Mouse (Mus musculus) G1E (cell line): ENCODE measurements around the gene Olfr1183. TPM values are rescaled to one million over a fixed set of nuclear protein-coding genes. Genes with fewer than 3 reads are reported as not detected.

Experiments
- ATAC-seq: 2 replicates; pipeline ENCODE4 v1.8.0; 2016; ENCODE audit warnings: mild to moderate bottlenecking; ENCODE audit not compliant: insufficient number of reproducible peaks, poor library complexity, low FRiP score, severe bottlenecking; ENCODE audit errors: extremely low read depth
- DNase-seq: peaks from one replicate; pipeline ENCODE4 v3.0.0; 2012; ENCODE audit warnings: low spot score
- H3K27me3 ChIP-seq: 2 replicates; pipeline ENCODE4 v1.6.1; 2012; ENCODE audit warnings: mild to moderate bottlenecking, low read length, inconsistent platforms; ENCODE audit not compliant: insufficient read depth
- H3K36me3 ChIP-seq: replicated peaks from 2 replicates; pipeline ENCODE3; 2012; ENCODE audit warnings: mild to moderate bottlenecking, inconsistent platforms
- H3K4me1 ChIP-seq: 2 replicates; pipeline ENCODE4 v1.6.1; 2012; ENCODE audit warnings: low read depth, low read length, inconsistent platforms, mixed read lengths; ENCODE audit not compliant: insufficient read depth
- H3K4me3 ChIP-seq: 2 replicates; pipeline ENCODE4 v1.5.1; 2012; ENCODE audit warnings: low read depth, mild to moderate bottlenecking, inconsistent platforms, low read length, moderate library complexity, mixed read lengths
- H3K9me3 ChIP-seq: replicated peaks from 2 replicates; pipeline ENCODE4 v1.6.1; 2012; ENCODE audit warnings: inconsistent platforms
- CTCF ChIP-seq: IDR thresholded peaks from 2 replicates; pipeline ENCODE4 v1.5.1; 2012; ENCODE audit warnings: low read depth, low read length, inconsistent platforms, mixed read lengths
- GATA1 ChIP-seq: IDR thresholded peaks from 2 replicates; pipeline ENCODE4 v1.6.1; 2012; ENCODE audit warnings: borderline replicate concordance, low read length, inconsistent platforms, mixed read lengths
- GATA2 ChIP-seq: IDR thresholded peaks from 2 replicates; pipeline ENCODE4 v1.6.1; 2012; ENCODE audit warnings: low read depth, low read length, inconsistent platforms, borderline replicate concordance
- POLR2AphosphoS5 ChIP-seq: IDR thresholded peaks from 2 replicates; pipeline ENCODE4 v1.6.1; 2012; ENCODE audit warnings: low read depth, low read length, inconsistent platforms; ENCODE audit not compliant: insufficient replicate concordance
- TAL1 ChIP-seq: conservative IDR thresholded peaks from 2 replicates; pipeline ENCODE4 v1.6.1; 2012; ENCODE audit warnings: low read depth, low read length, inconsistent platforms, mixed read lengths
- polyA plus RNA-seq: library from polyadenylated mRNA; stranded (reverse); fragments of >175 nt; gene quantifications from 2 replicates; pipeline ENCODE4 v1.2.3, GENCODE M21; 2012
- total RNA-seq, 2 experiments: library from RNA; stranded (forward) in 1 of 2; stranded (reverse) in 1 of 2; fragments of 200-1000 nt in 1 of 2; fragments of >200 nt in 1 of 2; fragmentation: Nextera tagmentation in 1 of 2; gene quantifications; 2 replicates each; pipeline ENCODE4 v1.2.3; 2014 to 2017

The Olfr1183 gene
- total and polyA plus RNA-seq, 3 experiments, result under 0.01 TPM; not detected in 2

DNA sequence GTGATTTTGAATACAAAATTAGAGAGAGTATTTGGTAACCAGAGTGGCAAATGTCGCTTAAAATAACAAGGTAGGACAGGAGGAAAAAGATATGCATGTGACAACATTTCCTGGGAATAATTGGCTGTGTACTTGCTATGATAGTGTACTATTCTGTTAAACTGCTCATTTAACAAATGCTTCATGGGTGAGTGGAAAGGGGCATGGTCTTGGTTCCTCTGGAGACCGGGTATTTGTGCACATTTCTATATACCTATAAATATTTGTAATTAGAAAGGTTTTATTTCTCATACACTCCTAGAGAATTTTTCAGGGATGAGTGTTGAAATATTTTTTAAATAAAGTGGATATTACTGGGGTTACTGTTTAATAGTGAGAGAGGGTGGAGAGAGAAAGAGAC is 63.6 kb downstream of the Olfr1183 start, which contains the start of gene Olfr1186:
TSS of gene Olfr1186 (plus strand) at position 301 of the 400 bp plus-strand sequence.
- no peak for ATAC-seq
- DNase-seq, result no peak
- no peak for TF ChIP-seq GATA2
- no peak for TF ChIP-seq CTCF
- no peak for TF ChIP-seq TAL1
- no peak for TF ChIP-seq GATA1
- no peak for TF ChIP-seq POLR2AphosphoS5
- Histone ChIP-seq H3K4me1 (no peaks in the 10 kb centered on the region), H3K4me3 (no peak within 1 kb of the TSS), H3K27me3 (no peaks in the 10 kb centered on the region), H3K36me3 (no peaks in the 10 kb centered on the region), H3K9me3 (no peaks in the 10 kb centered on the region)

Other genes starting within 250 kb of the Olfr1183 start
Only the 20 nearest of the 21 such genes appear.
- gene Olfr1170, start 226.5 kb upstream of the Olfr1183 start, total RNA-seq (2014; fragmentation: Nextera tagmentation), result not detected in 2 replicates
- not detected in 2 replicates for gene Olfr1170, start 226.5 kb upstream of the Olfr1183 start, total RNA-seq (2017)
- not detected in 2 replicates for gene Olfr1170, start 226.5 kb upstream of the Olfr1183 start, polyA plus RNA-seq
- gene Olfr1173, start 175.0 kb upstream of the Olfr1183 start, total RNA-seq (2014; fragmentation: Nextera tagmentation), result not detected in 2 replicates
- gene Olfr1173, start 175.0 kb upstream of the Olfr1183 start, total RNA-seq (2017), result 0.12 TPM in 1 of 2 replicates, not detected in the other
- not detected in 2 replicates for gene Olfr1173, start 175.0 kb upstream of the Olfr1183 start, polyA plus RNA-seq
- gene Olfr1174-ps, start 139.7 kb upstream of the Olfr1183 start, total RNA-seq (2014; fragmentation: Nextera tagmentation), result not detected in 2 replicates
- gene Olfr1174-ps, start 139.7 kb upstream of the Olfr1183 start, total RNA-seq (2017), result 0.06 and 0.16 TPM in 2 replicates
- not detected in 2 replicates for gene Olfr1174-ps, start 139.7 kb upstream of the Olfr1183 start, polyA plus RNA-seq
- gene Olfr1175-ps, start 127.7 kb upstream of the Olfr1183 start, total RNA-seq (2014; fragmentation: Nextera tagmentation), result not detected in 2 replicates
- gene Olfr1175-ps, start 127.7 kb upstream of the Olfr1183 start, total RNA-seq (2017), result 0.11 and 0.12 TPM in 2 replicates
- gene Olfr1175-ps, start 127.7 kb upstream of the Olfr1183 start, polyA plus RNA-seq, result not detected in 2 replicates
- not detected in 2 replicates for gene Olfr1176, start 118.1 kb upstream of the Olfr1183 start, total RNA-seq (2014; fragmentation: Nextera tagmentation)
- gene Olfr1176, start 118.1 kb upstream of the Olfr1183 start, total RNA-seq (2017), result not detected in 2 replicates
- not detected in 2 replicates for gene Olfr1176, start 118.1 kb upstream of the Olfr1183 start, polyA plus RNA-seq
- gene Olfr1177-ps, start 108.4 kb upstream of the Olfr1183 start, total RNA-seq (2014; fragmentation: Nextera tagmentation), result not detected in 2 replicates
- gene Olfr1177-ps, start 108.4 kb upstream of the Olfr1183 start, total RNA-seq (2017), result 0.05 TPM in 1 of 2 replicates, not detected in the other
- not detected in 2 replicates for gene Olfr1177-ps, start 108.4 kb upstream of the Olfr1183 start, polyA plus RNA-seq
- gene Olfr1178, start 67.8 kb upstream of the Olfr1183 start, total RNA-seq (2014; fragmentation: Nextera tagmentation), result not detected in 2 replicates
- gene Olfr1178, start 67.8 kb upstream of the Olfr1183 start, total RNA-seq (2017), result 0.06 and 0.49 TPM in 2 replicates
- not detected in 2 replicates for gene Olfr1178, start 67.8 kb upstream of the Olfr1183 start, polyA plus RNA-seq
- gene Olfr1179, start 48.4 kb upstream of the Olfr1183 start, total RNA-seq (2014; fragmentation: Nextera tagmentation), result not detected in 2 replicates
- gene Olfr1179, start 48.4 kb upstream of the Olfr1183 start, total RNA-seq (2017), result 0.16 TPM in 1 of 2 replicates, not detected in the other
- gene Olfr1179, start 48.4 kb upstream of the Olfr1183 start, polyA plus RNA-seq, result not detected in 2 replicates
- not detected in 2 replicates for gene Olfr1180, start 35.7 kb upstream of the Olfr1183 start, total RNA-seq (2014; fragmentation: Nextera tagmentation)
- 0.11 TPM in 1 of 2 replicates, not detected in the other for gene Olfr1180, start 35.7 kb upstream of the Olfr1183 start, total RNA-seq (2017)
- not detected in 2 replicates for gene Olfr1180, start 35.7 kb upstream of the Olfr1183 start, polyA plus RNA-seq
- gene Olfr1181, start 28.7 kb upstream of the Olfr1183 start, total RNA-seq (2014; fragmentation: Nextera tagmentation), result not detected in 2 replicates
- 0.33 TPM in 1 of 2 replicates, not detected in the other for gene Olfr1181, start 28.7 kb upstream of the Olfr1183 start, total RNA-seq (2017)
- gene Olfr1181, start 28.7 kb upstream of the Olfr1183 start, polyA plus RNA-seq, result not detected in 2 replicates
- gene Gm13757, start 5.7 kb upstream of the Olfr1183 start, total RNA-seq (2014; fragmentation: Nextera tagmentation), result not detected in 2 replicates
- 0.05 TPM in 1 of 2 replicates, not detected in the other for gene Gm13757, start 5.7 kb upstream of the Olfr1183 start, total RNA-seq (2017)
- gene Gm13757, start 5.7 kb upstream of the Olfr1183 start, polyA plus RNA-seq, result not detected in 2 replicates
- not detected in 2 replicates for gene Olfr1184, start 28.7 kb downstream of the Olfr1183 start, total RNA-seq (2014; fragmentation: Nextera tagmentation)
- not detected in 2 replicates for gene Olfr1184, start 28.7 kb downstream of the Olfr1183 start, total RNA-seq (2017)
- gene Olfr1184, start 28.7 kb downstream of the Olfr1183 start, polyA plus RNA-seq, result not detected in 2 replicates
- gene Olfr1185-ps1, start 38.5 kb downstream of the Olfr1183 start, total RNA-seq (2014; fragmentation: Nextera tagmentation), result not detected in 2 replicates
- 0.05 and 0.06 TPM in 2 replicates for gene Olfr1185-ps1, start 38.5 kb downstream of the Olfr1183 start, total RNA-seq (2017)
- gene Olfr1185-ps1, start 38.5 kb downstream of the Olfr1183 start, polyA plus RNA-seq, result not detected in 2 replicates
- not detected in 2 replicates for gene Olfr1186, start 63.7 kb downstream of the Olfr1183 start, total RNA-seq (2014; fragmentation: Nextera tagmentation)
- 0.27 TPM in 1 of 2 replicates, not detected in the other for gene Olfr1186, start 63.7 kb downstream of the Olfr1183 start, total RNA-seq (2017)
- gene Olfr1186, start 63.7 kb downstream of the Olfr1183 start, polyA plus RNA-seq, result not detected in 2 replicates
- gene Olfr1188, start 102.1 kb downstream of the Olfr1183 start, total RNA-seq (2014; fragmentation: Nextera tagmentation), result not detected in 2 replicates
- gene Olfr1188, start 102.1 kb downstream of the Olfr1183 start, total RNA-seq (2017), result 0.17 and 0.27 TPM in 2 replicates
- not detected in 2 replicates for gene Olfr1188, start 102.1 kb downstream of the Olfr1183 start, polyA plus RNA-seq
- not detected in 2 replicates for gene Olfr1189, start 131.6 kb downstream of the Olfr1183 start, total RNA-seq (2014; fragmentation: Nextera tagmentation)
- gene Olfr1189, start 131.6 kb downstream of the Olfr1183 start, total RNA-seq (2017), result 0.06 and 0.16 TPM in 2 replicates
- gene Olfr1189, start 131.6 kb downstream of the Olfr1183 start, polyA plus RNA-seq, result not detected in 2 replicates
- not detected in 2 replicates for gene Olfr1191-ps1, start 185.7 kb downstream of the Olfr1183 start, total RNA-seq (2014; fragmentation: Nextera tagmentation)
- gene Olfr1191-ps1, start 185.7 kb downstream of the Olfr1183 start, total RNA-seq (2017), result 0.05 TPM in 1 of 2 replicates, not detected in the other
- not detected in 2 replicates for gene Olfr1191-ps1, start 185.7 kb downstream of the Olfr1183 start, polyA plus RNA-seq
- not detected in 2 replicates for gene Olfr1192-ps1, start 193.6 kb downstream of the Olfr1183 start, total RNA-seq (2014; fragmentation: Nextera tagmentation)
- gene Olfr1192-ps1, start 193.6 kb downstream of the Olfr1183 start, total RNA-seq (2017), result 0.12 and 0.27 TPM in 2 replicates
- not detected in 2 replicates for gene Olfr1192-ps1, start 193.6 kb downstream of the Olfr1183 start, polyA plus RNA-seq
- gene Olfr1193, start 220.8 kb downstream of the Olfr1183 start, total RNA-seq (2014; fragmentation: Nextera tagmentation), result not detected in 2 replicates
- 0.12 and 0.55 TPM in 2 replicates for gene Olfr1193, start 220.8 kb downstream of the Olfr1183 start, total RNA-seq (2017)
- not detected in 2 replicates for gene Olfr1193, start 220.8 kb downstream of the Olfr1183 start, polyA plus RNA-seq
- gene Olfr1195, start 234.3 kb downstream of the Olfr1183 start, total RNA-seq (2014; fragmentation: Nextera tagmentation), result not detected in 2 replicates
- gene Olfr1195, start 234.3 kb downstream of the Olfr1183 start, total RNA-seq (2017), result not detected in 2 replicates
- not detected in 2 replicates for gene Olfr1195, start 234.3 kb downstream of the Olfr1183 start, polyA plus RNA-seq